Mouse (Mus musculus) intestine, embryonic 14.5 days (tissue): Measurements from ENCODE around the gene Fancm. TPM values are rescaled to one million over a fixed set of nuclear protein-coding genes. Genes with fewer than 3 reads are reported as not detected.
A peak's percentile ranks its signal among the peaks of the same experiment; 100 is the strongest.
"Not testable (repeated sequence)": the region's sequence is repeated elsewhere in the genome, so short reads cannot be mapped to it uniquely, and the experiment has no call there.

Experiments used
- ATAC-seq: fragments of 200-750 bp; cut with Nextera tagmentation; replicated peaks from 2 replicates; pipeline ENCODE4 v1.8.0; 2017; ENCODE audit warnings: low read depth, moderate number of reproducible peaks, moderate TSS enrichment, moderate library complexity; ENCODE audit not compliant: low FRiP score, low TSS enrichment
- DNase-seq: peaks from one replicate; pipeline ENCODE4 v3.0.0-alpha.2; 2018; ENCODE audit warnings: low spot score
- H3K27ac ChIP-seq: fragments of 300-500 bp; sonication (generic); 2 replicates; pipeline ENCODE4 v1.5.1; 2014; ENCODE audit warnings: low read depth, mild to moderate bottlenecking, control low read depth
- H3K27me3 ChIP-seq: fragments of 300-500 bp; sonication (generic); replicated peaks from 2 replicates; pipeline ENCODE4 v1.6.1; 2014; ENCODE audit warnings: low read length, control low read depth; ENCODE audit not compliant: control insufficient read depth, insufficient read depth
- H3K36me3 ChIP-seq: fragments of 300-500 bp; sonication (generic); 2 replicates; pipeline ENCODE4 v1.6.1; 2014; ENCODE audit warnings: low read length, control low read depth; ENCODE audit not compliant: control insufficient read depth, insufficient read depth
- H3K4me1 ChIP-seq: fragments of 300-500 bp; sonication (generic); replicated peaks from 2 replicates; pipeline ENCODE4 v1.6.1; 2014; ENCODE audit warnings: low read length, control low read depth, mixed read lengths; ENCODE audit not compliant: control insufficient read depth, insufficient read depth
- H3K4me2 ChIP-seq: fragments of 300-500 bp; sonication (generic); 2 replicates; pipeline ENCODE4 v1.6.1; 2014; ENCODE audit warnings: low read length
- H3K4me3 ChIP-seq: fragments of 300-500 bp; sonication (generic); 2 replicates; pipeline ENCODE4 v1.5.1; 2014; ENCODE audit warnings: low read depth, low read length, control low read depth, mixed read lengths
- H3K9ac ChIP-seq: fragments of 300-500 bp; sonication (generic); 2 replicates; pipeline ENCODE4 v1.6.1; 2014; ENCODE audit warnings: mild to moderate bottlenecking, low read length
- H3K9me3 ChIP-seq: fragments of 300-500 bp; sonication (generic); 2 replicates; pipeline ENCODE4 v1.6.1; 2016; ENCODE audit warnings: low read length, control low read depth; ENCODE audit not compliant: control insufficient read depth
- WGBS: fragments of 180-500 bp; shearing (Covaris S2); extraction: QIAGEN DNeasy Blood & Tissue Kit; methylation state at CpG from one replicate; pipeline ENCODE4 v1.1.7; 2014; 5-methylcytosine and 5-hydroxymethylcytosine counted together
- polyA plus RNA-seq: library from polyadenylated mRNA; unstranded; fragments of >200 nt; fragmentation: Nextera tagmentation; extraction: Ambion mirVana; gene quantifications from 2 replicates; pipeline ENCODE4 v1.2.1, GENCODE M21; 2014

The Fancm gene
- polyA plus RNA-seq, 1 experiment from 2014 or later, result 7.5 TPM

GRCm38 (mm10) chr12:65108746-65109145 lies 33.3 kb downstream of the Fancm start:
- DNase-seq, result no peak
- no peaks in the 10 kb centered on the region for H3K27me3 ChIP-seq
- no peak overlapping the region for H3K4me2 ChIP-seq
- ATAC-seq, result no peak
- H3K9me3 ChIP-seq, result no peaks in the 10 kb centered on the region
- 96% methylated on average over 1 of the region's 1 CpGs for WGBS
- H3K4me1 ChIP-seq, result no peaks in the 10 kb centered on the region
- peaks cover 34% of the 10 kb centered on the region for H3K36me3 ChIP-seq
- no peak overlapping the region for H3K27ac ChIP-seq
- H3K9ac ChIP-seq, result no peak overlapping the region
- no peak overlapping the region for H3K4me3 ChIP-seq

GRCm38 (mm10) chr12:65111503-65111902 lies 36.1 kb downstream of the Fancm start:
- ATAC-seq (no peak), DNase-seq (no peak)
- no peak overlapping the region for H3K4me2 ChIP-seq
- H3K27ac ChIP-seq, result no peak overlapping the region
- H3K36me3 ChIP-seq, result peaks cover 21% of the 10 kb centered on the region
- H3K9me3 ChIP-seq, result no peaks in the 10 kb centered on the region
- H3K27me3 ChIP-seq, result no peaks in the 10 kb centered on the region
- H3K4me3 ChIP-seq, result no peak overlapping the region
- H3K4me1 ChIP-seq, result no peaks in the 10 kb centered on the region
- 94% methylated on average over 3 of the region's 3 CpGs for WGBS
- H3K9ac ChIP-seq, result no peak overlapping the region

GRCm38 (mm10) chr12:65112811-65113210 lies 37.4 kb downstream of the Fancm start:
- DNase-seq (no peak), ATAC-seq (no peak)
- Histone ChIP-seq H3K27ac (no peak overlapping the region), H3K4me3 (no peak overlapping the region), H3K36me3 (peaks cover 16% of the 10 kb centered on the region), H3K4me2 (no peak overlapping the region), H3K4me1 (no peaks in the 10 kb centered on the region), H3K9me3 (no peaks in the 10 kb centered on the region), H3K9ac (no peak overlapping the region), H3K27me3 (no peaks in the 10 kb centered on the region)
- WGBS, result 87% methylated on average over 1 of the region's 1 CpGs

GRCm38 (mm10) chr12:65113925-65114324 lies 38.5 kb downstream of the Fancm start:
- Histone ChIP-seq H3K4me3 (no peak overlapping the region), H3K4me1 (no peaks in the 10 kb centered on the region), H3K27ac (no peak overlapping the region), H3K9ac (no peak overlapping the region), H3K4me2 (no peak overlapping the region), H3K36me3 (peaks cover 27% of the 10 kb centered on the region), H3K9me3 (no peaks in the 10 kb centered on the region), H3K27me3 (no peaks in the 10 kb centered on the region)
- DNase-seq (no peak), ATAC-seq (no peak)
- 85% methylated on average over 4 of the region's 4 CpGs for WGBS

GRCm38 (mm10) chr12:65114978-65115377 lies 39.6 kb downstream of the Fancm start:
- not testable (repeated sequence) for H3K4me3 ChIP-seq, H3K9me3 ChIP-seq, H3K4me2 ChIP-seq, H3K27me3 ChIP-seq, H3K9ac ChIP-seq, H3K4me1 ChIP-seq, DNase-seq, ATAC-seq, H3K27ac ChIP-seq
- H3K36me3 ChIP-seq, result peaks cover 31% of the 10 kb centered on the region
- 78% methylated on average over 3 of the region's 3 CpGs for WGBS

- DNase-seq (no peak), ATAC-seq (no peak)
- Histone ChIP-seq H3K9ac (no peak overlapping the region), H3K27ac (no peak overlapping the region), H3K9me3 (no peaks in the 10 kb centered on the region), H3K4me3 (no peak overlapping the region), H3K4me1 (no peaks in the 10 kb centered on the region), H3K36me3 (peaks cover 66% of the 10 kb centered on the region), H3K4me2 (no peak overlapping the region), H3K27me3 (no peaks in the 10 kb centered on the region)
- WGBS, result 92% methylated on average over 7 of the region's 7 CpGs
These were observed 43.6 kb downstream of the Fancm start for GRCm38 (mm10) chr12:65118968-65119367.

- Histone ChIP-seq H3K27me3 (no peaks in the 10 kb centered on the region), H3K4me1 (no peaks in the 10 kb centered on the region), H3K9me3 (no peaks in the 10 kb centered on the region), H3K4me2 (no peak overlapping the region), H3K27ac (no peak overlapping the region), H3K4me3 (no peak overlapping the region), H3K9ac (no peak overlapping the region), H3K36me3 (peaks cover 71% of the 10 kb centered on the region)
- no peak for ATAC-seq
- DNase-seq, result no peak
- WGBS, result 94% methylated on average over 5 of the region's 5 CpGs
These were observed 44.0 kb downstream of the Fancm start for GRCm38 (mm10) chr12:65119451-65119850.

GRCm38 (mm10) chr12:65136121-65136520 lies 60.7 kb downstream of the Fancm start:
- 94% methylated on average over 4 of the region's 4 CpGs for WGBS
- DNase-seq, H3K27ac ChIP-seq, ATAC-seq, H3K4me1 ChIP-seq, H3K4me2 ChIP-seq, H3K9me3 ChIP-seq, H3K27me3 ChIP-seq, H3K9ac ChIP-seq, H3K4me3 ChIP-seq: not testable (repeated sequence)
- H3K36me3 ChIP-seq, result peaks cover 74% of the 10 kb centered on the region

GRCm38 (mm10) chr12:65172021-65172951 lies 96.9 kb downstream of the Fancm start, which contains the start of gene Mis18bp1:
Mis18bp1 (minus strand) TSS chr12:65172604.
- peaks cover 11% of the 10 kb centered on the region for H3K4me1 ChIP-seq
- ATAC-seq, result peak; percentile 98
- H3K27ac ChIP-seq, result peak within 1 kb of the TSS; percentile 80
- peak within 1 kb of the TSS; percentile 84 for H3K9ac ChIP-seq
- H3K36me3 ChIP-seq, result no peaks in the 10 kb centered on the region
- H3K9me3 ChIP-seq, result no peaks in the 10 kb centered on the region
- H3K27me3 ChIP-seq, result no peaks in the 10 kb centered on the region
- WGBS, result under 1% methylated on average over 70 of the region's 70 CpGs
- H3K4me3 ChIP-seq, result peak within 1 kb of the TSS; percentile 92
- peak; percentile 97 for DNase-seq
- peak within 1 kb of the TSS; percentile 65 for H3K4me2 ChIP-seq
